Mouse (Mus musculus) ES-E14 (cell line): ENCODE results near the gene Gm10775. TPM values are rescaled to one million over a fixed set of nuclear protein-coding genes. Genes with fewer than 3 reads are reported as not detected.
A peak's percentile ranks its signal among the peaks of the same experiment; 100 is the strongest.

Experiments used
- DNase-seq: peaks from one replicate; pipeline ENCODE4 v3.0.0-alpha.2; 2013; ENCODE audit warnings: low read depth, low spot score
- H3K27ac ChIP-seq: 2 replicates; pipeline ENCODE4 v1.5.1; 2012; ENCODE audit warnings: low read depth, mild to moderate bottlenecking, low read length, moderate library complexity, mixed read lengths; ENCODE audit not compliant: poor library complexity, insufficient read depth, severe bottlenecking
- H3K36me3 ChIP-seq: 2 replicates; pipeline ENCODE4 v1.6.1; 2012; ENCODE audit warnings: mild to moderate bottlenecking, low read length, moderate library complexity, mixed read lengths; ENCODE audit not compliant: control insufficient read depth, poor library complexity, insufficient read depth, severe bottlenecking
- H3K4me1 ChIP-seq, 2 experiments: fragments of 150-350 bp in 1 of 2; sonication (generic) in 1 of 2; 2 replicates each; pipeline ENCODE4 v1.6.1; 2012; ENCODE audit warnings: low read length in 2 of 2, mild to moderate bottlenecking in 1 of 2, mixed read lengths in 1 of 2; ENCODE audit not compliant: control insufficient read depth in 2 of 2, insufficient read depth in 2 of 2, poor library complexity in 1 of 2
- H3K4me3 ChIP-seq, 2 experiments: fragments of 150-350 bp in 1 of 2; sonication (generic) in 1 of 2; 2 replicates each; pipeline ENCODE4 v1.5.1; 2012; ENCODE audit warnings: low read length in 2 of 2, low read depth in 1 of 2, mild to moderate bottlenecking in 1 of 2, mixed read lengths in 1 of 2; ENCODE audit not compliant: insufficient read depth in 1 of 2, poor library complexity in 1 of 2, severe bottlenecking in 1 of 2
- H3K9ac ChIP-seq: 2 replicates; pipeline ENCODE4 v1.6.1; 2012; ENCODE audit warnings: low read depth, mild to moderate bottlenecking, low read length, mixed read lengths; ENCODE audit not compliant: poor library complexity, insufficient read depth, severe bottlenecking
- H3K9me3 ChIP-seq: fragments of 150-350 bp; sonication (generic); 2 replicates; pipeline ENCODE4 v1.6.1; 2012; ENCODE audit warnings: low read depth, mild to moderate bottlenecking, low read length; ENCODE audit not compliant: control insufficient read depth, insufficient read depth
- CHD2 ChIP-seq: IDR thresholded peaks from 2 replicates; pipeline ENCODE4 v1.6.1; 2014; ENCODE audit warnings: mild to moderate bottlenecking, low read depth, low read length, inconsistent platforms
- HCFC1 ChIP-seq: IDR thresholded peaks from 2 replicates; pipeline ENCODE4 v1.6.1; 2012; ENCODE audit warnings: low read length, inconsistent platforms, borderline replicate concordance; ENCODE audit not compliant: insufficient read depth
- MAFK ChIP-seq: IDR thresholded peaks from 2 replicates; pipeline ENCODE4 v1.6.1; 2014; ENCODE audit warnings: mild to moderate bottlenecking, low read depth, low read length, inconsistent platforms; ENCODE audit not compliant: insufficient read depth
- ZC3H11A ChIP-seq: IDR thresholded peaks from 2 replicates; pipeline ENCODE4 v1.6.1; 2012; ENCODE audit warnings: low read depth, mild to moderate bottlenecking, inconsistent platforms, low read length, borderline replicate concordance
- ZNF384 ChIP-seq: IDR thresholded peaks from 2 replicates; pipeline ENCODE4 v1.6.1; 2012; ENCODE audit warnings: low read depth, low read length, inconsistent platforms
- in situ Hi-C, 2 experiments: fragments of 600-800 bp; cut with MboI; formaldehyde crosslinking; loops; one replicate each; pipeline ENCODE4 v1.15.1; 2025; ENCODE audit warnings: low sequenced_read_pairs in 2 of 2, inconsistent platforms in 1 of 2; ENCODE audit not compliant: unreplicated experiment in 2 of 2
- total RNA-seq: library from RNA; depleted of rRNA; stranded (reverse); fragments of 300-350 nt; gene quantifications from 2 replicates; pipeline ENCODE4 v1.2.3, GENCODE M21; 2012; rRNA removed

Gene Gm10775
- total RNA-seq, 1 experiment: not detected

- no peaks in the 10 kb centered on the region for H3K9me3 ChIP-seq
These were observed 27.4 kb downstream of the Gm10775 start for GRCm38 (mm10) chr13:65286771-65287170.

DNA sequence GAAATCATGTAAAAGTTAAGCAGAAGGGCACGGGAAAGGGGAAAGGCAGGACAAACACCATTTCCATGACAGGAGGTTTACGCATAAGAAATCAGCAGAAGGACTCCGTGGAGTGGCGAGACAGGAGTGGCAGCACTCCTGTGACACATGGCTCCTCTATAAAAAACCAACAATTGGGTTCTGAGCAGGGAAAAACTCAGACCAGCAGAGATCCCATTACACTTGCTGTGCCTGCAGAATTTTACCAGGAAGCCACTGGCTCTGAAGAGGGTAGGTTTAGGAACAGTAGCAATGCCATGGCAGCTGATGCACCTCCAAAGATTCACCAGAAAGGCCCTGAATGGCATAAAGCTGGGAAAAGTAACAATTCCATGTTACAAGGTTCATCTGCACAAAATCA, 37.0 kb downstream of the Gm10775 start:
- TF ChIP-seq ZNF384 (no peak), ZC3H11A (no peak), HCFC1 (no peak), MAFK (no peak), CHD2 (no peak)
- no peak overlapping the region for H3K4me3 ChIP-seq
- H3K9me3 ChIP-seq: no peaks in the 10 kb centered on the region
- H3K9ac ChIP-seq: no peak overlapping the region
- H3K27ac ChIP-seq: no peak overlapping the region
- in situ Hi-C loops: no loop called here
- H3K4me1 ChIP-seq: no peaks in the 10 kb centered on the region
- no peak for DNase-seq
- peaks cover 14% of the 10 kb centered on the region for H3K36me3 ChIP-seq

More at GRCm38 (mm10) chr13:65286771-65287170, 27.4 kb downstream of the Gm10775 start:
- in situ Hi-C loops: no loop called here
- peaks cover under 1% of the 10 kb centered on the region; the same call in 1 of the 2 replicates for H3K36me3 ChIP-seq
- no peak overlapping the region for H3K27ac ChIP-seq
- no peak overlapping the region for H3K9ac ChIP-seq
- no peaks in the 10 kb centered on the region for H3K4me1 ChIP-seq
- peak; percentile 29 for DNase-seq
- TF ChIP-seq MAFK (no peak), HCFC1 (no peak), ZC3H11A (0 out of 2 replicates have a peak, but pooled peaks have one; percentile 20)
- no peak overlapping the region for H3K4me3 ChIP-seq

Other genes with a start within 250 kb of the Gm10775 start
- gene Spata31d1c, start 226.5 kb upstream of the Gm10775 start, total RNA-seq: not detected in 2 replicates
- gene Prss47, start 206.8 kb upstream of the Gm10775 start, total RNA-seq: not detected in 2 replicates
- 43.1 and 56.2 TPM in 2 replicates for gene Mfsd14b, start 146.6 kb upstream of the Gm10775 start, total RNA-seq
- gene Olfr465-ps1, start 121.5 kb upstream of the Gm10775 start, total RNA-seq: not detected in 2 replicates
- gene Olfr466, start 109.3 kb upstream of the Gm10775 start, total RNA-seq: not detected in 2 replicates
- 1.1 and 4.6 TPM in 2 replicates for gene Nlrp4f, start 53.6 kb upstream of the Gm10775 start, total RNA-seq
- 30.7 and 36.0 TPM in 2 replicates for gene Zfp369, start 19.3 kb downstream of the Gm10775 start, total RNA-seq